Mouse (Mus musculus): Measurements from ENCODE around the gene Icam1.

- no peak for TF ChIP-seq CTCF (conservative IDR thresholded peaks at IDR 0.05; ENCODE audit: insufficient read depth, insufficient read length, low read depth, low read length)
- no peak for TF ChIP-seq POLR2A (IDR thresholded peaks at IDR 0.05; ENCODE audit: low read depth, low read length)
Measured at GRCm38 (mm10) chr9:21017177-21017575, 1.4 kb downstream of the Icam1 start.

Data from kidney, adult 2 months (tissue).